Mouse (Mus musculus) forebrain, embryonic 13.5 days (tissue): ENCODE data around the gene Yipf3. TPM values are rescaled to one million over a fixed set of nuclear protein-coding genes. Genes with fewer than 3 reads are reported as not detected.

Experiments
- ATAC-seq: fragments of 200-750 bp; cut with Nextera tagmentation; 2 replicates; pipeline ENCODE4 v1.8.0; 2017
- H3K27ac ChIP-seq: fragments of 300-500 bp; sonication (generic); 2 replicates; pipeline ENCODE4 v1.5.1; 2015; ENCODE audit warnings: inconsistent platforms, mild to moderate bottlenecking, moderate library complexity
- H3K27me3 ChIP-seq: fragments of 300-500 bp; sonication (generic); 2 replicates; pipeline ENCODE4 v1.6.1; 2015; ENCODE audit warnings: mild to moderate bottlenecking, inconsistent platforms
- H3K36me3 ChIP-seq: fragments of 300-500 bp; sonication (generic); 2 replicates; pipeline ENCODE4 v1.6.1; 2015; ENCODE audit warnings: mild to moderate bottlenecking, inconsistent platforms; ENCODE audit not compliant: poor library complexity, severe bottlenecking
- H3K4me1 ChIP-seq: fragments of 300-500 bp; sonication (generic); 2 replicates; pipeline ENCODE4 v1.6.1; 2015; ENCODE audit warnings: inconsistent platforms
- H3K4me2 ChIP-seq: fragments of 300-500 bp; sonication (generic); 2 replicates; pipeline ENCODE4 v1.6.1; 2015; ENCODE audit warnings: inconsistent platforms, mild to moderate bottlenecking, moderate library complexity
- H3K4me3 ChIP-seq: fragments of 300-500 bp; sonication (generic); 2 replicates; pipeline ENCODE4 v1.5.1; 2015; ENCODE audit warnings: mild to moderate bottlenecking, inconsistent platforms
- H3K9ac ChIP-seq: fragments of 300-500 bp; sonication (generic); 2 replicates; pipeline ENCODE4 v1.6.1; 2015; ENCODE audit warnings: mild to moderate bottlenecking, inconsistent platforms
- H3K9me3 ChIP-seq: fragments of 300-500 bp; sonication (generic); replicated peaks from 2 replicates; pipeline ENCODE4 v1.6.1; 2016; ENCODE audit warnings: inconsistent platforms
- WGBS: fragments of 180-500 bp; shearing (Covaris S2); methylation state at CpG from one replicate; pipeline ENCODE4 v1.1.7; 2015; 5-methylcytosine and 5-hydroxymethylcytosine counted together
- polyA plus RNA-seq: library from polyadenylated mRNA; unstranded; fragments of >200 nt; fragmentation: Nextera tagmentation; extraction: Ambion mirVana; gene quantifications from 2 replicates; pipeline ENCODE4 v1.2.1, GENCODE M21; 2015

Yipf3 gene
- polyA plus RNA-seq, 1 experiment from 2014 or later: 80.3 TPM

DNA sequence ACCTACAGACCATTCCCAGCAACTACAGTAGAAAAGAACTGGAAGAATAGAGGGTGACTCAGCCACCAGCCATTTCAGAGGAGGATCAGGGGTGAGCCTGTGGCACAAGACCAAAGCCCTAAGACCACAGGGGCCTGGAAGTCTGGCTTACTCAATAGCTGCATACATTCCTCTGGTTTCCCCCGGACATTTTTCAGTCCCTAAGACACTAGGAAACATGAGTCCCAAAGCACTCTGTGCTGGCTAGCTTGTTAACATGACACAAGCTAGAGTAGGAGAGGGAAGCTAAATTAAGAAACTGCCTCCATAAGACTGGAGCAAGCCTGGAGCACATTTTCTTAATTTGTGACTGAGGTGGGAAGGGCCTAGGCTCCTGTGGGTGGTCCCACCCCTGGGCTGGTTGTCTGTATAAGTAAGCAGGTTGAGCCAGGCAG is 25.9 kb downstream of the Yipf3 start:
- no peak for ATAC-seq
- 73% methylated on average over 1 of the region's 1 CpGs for WGBS
- H3K9ac ChIP-seq: no peak overlapping the region
- peaks cover 56% of the 10 kb centered on the region for H3K36me3 ChIP-seq
- 0 out of 2 replicates have a peak overlapping the region, but pooled peaks have one; percentile 35 for H3K27ac ChIP-seq
- H3K27me3 ChIP-seq: no peaks in the 10 kb centered on the region
- H3K9me3 ChIP-seq: no peaks in the 10 kb centered on the region
- H3K4me1 ChIP-seq: no peaks in the 10 kb centered on the region
- H3K4me2 ChIP-seq: no peak overlapping the region
- no peak overlapping the region for H3K4me3 ChIP-seq

- WGBS: 82% methylated on average over 6 of the region's 6 CpGs
Measured at GRCm38 (mm10) chr17:46274465-46274864, 26.6 kb downstream of the Yipf3 start.

GRCm38 (mm10) chr17:46275034-46275433 is 27.2 kb downstream of the Yipf3 start:
- no peak overlapping the region for H3K4me3 ChIP-seq
- WGBS: 88% methylated on average over 6 of the region's 6 CpGs
- no peak overlapping the region for H3K4me2 ChIP-seq
- no peaks in the 10 kb centered on the region for H3K4me1 ChIP-seq
- no peak overlapping the region for H3K27ac ChIP-seq
- H3K9ac ChIP-seq: no peak overlapping the region
- no peaks in the 10 kb centered on the region for H3K27me3 ChIP-seq
- H3K36me3 ChIP-seq: peaks cover 55% of the 10 kb centered on the region
- no peaks in the 10 kb centered on the region for H3K9me3 ChIP-seq
- no peak for ATAC-seq

More at GRCm38 (mm10) chr17:46274465-46274864, 26.6 kb downstream of the Yipf3 start:
- Histone ChIP-seq H3K4me3 (no peak overlapping the region), H3K4me2 (no peak overlapping the region), H3K36me3 (peaks cover 56% of the 10 kb centered on the region), H3K27ac (no peak overlapping the region), H3K9me3 (no peaks in the 10 kb centered on the region), H3K4me1 (no peaks in the 10 kb centered on the region), H3K27me3 (no peaks in the 10 kb centered on the region), H3K9ac (peak overlapping the region; percentile 26; the same call in 1 of the 2 replicates)
- ATAC-seq: no peak

GRCm38 (mm10) chr17:46275506-46275905 is 27.6 kb downstream of the Yipf3 start:
- Histone ChIP-seq H3K27me3 (no peaks in the 10 kb centered on the region), H3K4me3 (no peak overlapping the region), H3K4me1 (no peaks in the 10 kb centered on the region), H3K9me3 (no peaks in the 10 kb centered on the region), H3K27ac (no peak overlapping the region), H3K4me2 (no peak overlapping the region), H3K9ac (no peak overlapping the region), H3K36me3 (peaks cover 53% of the 10 kb centered on the region)
- 92% methylated on average over 10 of the region's 10 CpGs for WGBS
- ATAC-seq: no peak

DNA sequence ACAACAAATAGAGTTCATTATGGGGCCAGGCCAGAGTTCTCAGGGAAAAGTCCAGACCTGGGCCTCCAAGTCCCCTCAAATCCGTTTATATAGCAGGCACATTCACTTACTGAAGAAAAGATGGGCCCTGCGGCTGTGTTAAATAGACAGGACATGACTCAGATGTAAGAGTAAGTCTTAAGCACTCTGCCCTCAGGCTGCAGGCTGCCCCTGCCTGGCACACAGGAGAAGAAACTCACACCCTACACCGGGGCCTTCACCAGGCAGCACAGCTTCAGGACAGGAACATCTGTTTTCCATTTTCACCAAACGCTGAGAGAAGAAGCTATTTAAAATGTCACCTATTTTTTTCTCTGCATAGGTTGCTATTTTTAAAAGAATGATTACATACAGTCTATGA is 29.7 kb downstream of the Yipf3 start:
- 79% methylated on average over 4 of the region's 4 CpGs for WGBS
- Histone ChIP-seq H3K4me3 (no peak overlapping the region), H3K27ac (no peak overlapping the region), H3K27me3 (no peaks in the 10 kb centered on the region), H3K4me1 (peaks cover 14% of the 10 kb centered on the region), H3K4me2 (no peak overlapping the region), H3K36me3 (peaks cover 35% of the 10 kb centered on the region), H3K9me3 (no peaks in the 10 kb centered on the region), H3K9ac (no peak overlapping the region)
- ATAC-seq: no peak

GRCm38 (mm10) chr17:46278011-46278765 is 30.3 kb downstream of the Yipf3 start:
- no peaks in the 10 kb centered on the region for H3K27me3 ChIP-seq
- no peaks in the 10 kb centered on the region for H3K9me3 ChIP-seq
- peaks cover 15% of the 10 kb centered on the region for H3K4me1 ChIP-seq
- 94% methylated on average over 12 of the region's 12 CpGs for WGBS
- no peak overlapping the region for H3K9ac ChIP-seq
- H3K36me3 ChIP-seq: peaks cover 32% of the 10 kb centered on the region
- no peak overlapping the region for H3K27ac ChIP-seq
- H3K4me3 ChIP-seq: no peak overlapping the region
- no peak overlapping the region for H3K4me2 ChIP-seq
- ATAC-seq: no peak

DNA sequence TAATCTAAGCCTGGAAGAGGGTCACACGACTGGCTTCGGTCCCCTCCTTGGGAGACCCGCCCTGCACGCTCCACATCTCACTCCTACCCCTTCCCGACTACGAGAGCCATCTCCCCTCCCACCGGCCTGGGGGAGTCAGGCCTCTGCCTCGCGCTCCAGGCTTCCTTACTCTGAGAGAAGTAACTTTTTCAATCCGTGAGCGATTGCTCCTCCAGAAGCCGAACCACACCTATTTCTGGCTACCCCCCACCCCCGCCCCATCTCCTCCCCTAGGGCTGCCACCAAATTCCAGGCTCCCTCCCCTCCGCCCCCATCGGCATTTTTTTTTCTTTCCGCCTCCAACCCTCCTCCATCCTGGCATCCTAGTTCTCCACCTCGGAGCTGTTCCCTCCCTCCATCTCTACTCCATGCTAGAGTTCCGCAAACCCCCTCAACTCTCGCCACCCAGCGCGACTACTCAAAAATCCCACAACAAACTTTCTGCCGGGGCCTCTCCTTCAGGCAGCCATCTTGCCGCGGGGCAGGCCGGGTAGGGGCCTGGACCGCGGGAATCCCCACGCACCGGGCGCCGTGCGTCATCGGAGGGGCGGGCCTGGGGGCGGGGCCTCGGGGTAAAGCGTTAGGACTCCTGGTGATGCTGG is 34.7 kb downstream of the Yipf3 start, which contains the start of gene Tjap1:
Gene Tjap1 (minus strand): TSS at position 544 of the 641 bp plus-strand sequence.
- Histone ChIP-seq H3K36me3 (peaks cover 24% of the 10 kb centered on the region), H3K9ac (peak within 1 kb of the TSS; percentile 87), H3K4me1 (peaks cover 21% of the 10 kb centered on the region), H3K9me3 (no peaks in the 10 kb centered on the region), H3K4me3 (peak within 1 kb of the TSS; percentile 75), H3K4me2 (peak within 1 kb of the TSS; percentile 99), H3K27ac (peak within 1 kb of the TSS; percentile 69; the same call in 1 of the 2 replicates), H3K27me3 (no peaks in the 10 kb centered on the region)
- peak; percentile 99 for ATAC-seq
- WGBS: under 1% methylated on average over 37 of the region's 37 CpGs

DNA sequence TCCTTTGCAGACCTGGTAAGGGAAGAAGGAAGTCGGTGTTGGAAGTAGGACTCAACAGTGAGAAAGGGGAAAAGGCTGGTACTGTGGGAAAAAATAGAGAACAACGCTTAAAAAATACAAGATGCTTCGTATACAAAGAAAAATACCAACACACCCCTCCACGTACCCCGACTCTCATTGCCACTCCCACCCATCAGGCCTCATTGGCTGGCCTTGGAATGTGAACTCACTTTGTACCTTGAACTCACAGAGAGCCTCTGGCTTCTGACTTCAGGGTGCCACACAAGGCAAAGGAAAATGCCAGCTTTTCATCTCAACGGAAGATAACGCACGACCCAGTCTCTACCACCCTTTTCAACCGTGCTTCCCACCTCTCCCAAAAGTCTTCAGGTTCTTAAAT is 35.3 kb downstream of the Yipf3 start:
- Histone ChIP-seq H3K4me1 (peaks cover 25% of the 10 kb centered on the region), H3K27ac (no peak overlapping the region), H3K4me2 (peak overlapping the region; percentile 99), H3K9ac (no peak overlapping the region; the same call in 1 of the 2 replicates), H3K27me3 (no peaks in the 10 kb centered on the region), H3K9me3 (no peaks in the 10 kb centered on the region), H3K36me3 (peaks cover 21% of the 10 kb centered on the region; the same call in 1 of the 2 replicates), H3K4me3 (peak overlapping the region; percentile 75)
- WGBS: 23% methylated on average over 9 of the region's 9 CpGs
- no peak; the same call in 1 of the 2 replicates for ATAC-seq

GRCm38 (mm10) chr17:46283911-46284310 is 36.0 kb downstream of the Yipf3 start:
- H3K9ac ChIP-seq: no peak overlapping the region
- H3K4me2 ChIP-seq: no peak overlapping the region
- H3K36me3 ChIP-seq: peaks cover 13% of the 10 kb centered on the region; the same call in 1 of the 2 replicates
- peaks cover 25% of the 10 kb centered on the region for H3K4me1 ChIP-seq
- ATAC-seq: no peak
- WGBS: 86% methylated on average over 8 of the region's 8 CpGs
- H3K27me3 ChIP-seq: no peaks in the 10 kb centered on the region
- H3K4me3 ChIP-seq: no peak overlapping the region
- no peak overlapping the region for H3K27ac ChIP-seq
- H3K9me3 ChIP-seq: no peaks in the 10 kb centered on the region

DNA sequence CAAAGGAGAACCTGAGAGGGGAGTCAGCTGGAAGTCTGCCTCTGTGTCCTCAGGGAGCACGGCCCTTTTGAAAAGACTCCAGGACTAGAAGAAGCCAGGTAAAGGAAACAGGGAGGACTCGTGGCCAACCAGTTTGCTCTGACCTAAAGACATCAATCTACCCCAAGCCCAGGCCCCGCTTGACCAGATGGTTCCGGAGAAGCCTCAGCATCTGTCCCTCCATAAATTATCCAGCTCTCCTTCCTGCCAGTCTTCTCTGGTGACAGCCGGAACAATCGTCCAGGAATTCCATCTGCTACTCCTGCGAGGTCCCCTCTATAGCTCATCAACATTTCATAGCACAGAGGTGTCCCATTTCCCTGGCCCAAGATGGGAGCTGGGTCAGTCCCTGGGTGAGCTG is 36.8 kb downstream of the Yipf3 start:
- H3K4me2 ChIP-seq: no peak overlapping the region
- H3K27ac ChIP-seq: no peak overlapping the region
- H3K9me3 ChIP-seq: no peaks in the 10 kb centered on the region
- 0 out of 2 replicates have a peak, but pooled peaks cover 4% of the 10 kb centered on the region for H3K27me3 ChIP-seq
- 63% methylated on average over 7 of the region's 7 CpGs for WGBS
- H3K4me1 ChIP-seq: peaks cover 25% of the 10 kb centered on the region
- 0 out of 2 replicates have a peak overlapping the region, but pooled peaks have one; percentile 16 for H3K9ac ChIP-seq
- H3K4me3 ChIP-seq: no peak overlapping the region
- no peak for ATAC-seq
- H3K36me3 ChIP-seq: peaks cover 7% of the 10 kb centered on the region; the same call in 1 of the 2 replicates

- 77% methylated on average over 6 of the region's 6 CpGs for WGBS
- H3K4me1 ChIP-seq: peaks cover 25% of the 10 kb centered on the region
- no peaks in the 10 kb centered on the region for H3K9me3 ChIP-seq
- no peak overlapping the region for H3K4me2 ChIP-seq
- H3K27ac ChIP-seq: no peak overlapping the region
- no peak for ATAC-seq
- H3K9ac ChIP-seq: no peak overlapping the region
- H3K4me3 ChIP-seq: no peak overlapping the region
- H3K27me3 ChIP-seq: 0 out of 2 replicates have a peak, but pooled peaks cover 6% of the 10 kb centered on the region
- H3K36me3 ChIP-seq: no peaks in the 10 kb centered on the region
Measured at GRCm38 (mm10) chr17:46285407-46285806, 37.5 kb downstream of the Yipf3 start.

- H3K4me2 ChIP-seq: no peak overlapping the region
- H3K36me3 ChIP-seq: no peaks in the 10 kb centered on the region
- WGBS: 53% methylated on average over 5 of the region's 11 CpGs
- peaks cover 11% of the 10 kb centered on the region for H3K4me1 ChIP-seq
- H3K27ac ChIP-seq: no peak overlapping the region
- H3K4me3 ChIP-seq: no peak overlapping the region
- no peak for ATAC-seq
- H3K9me3 ChIP-seq: no peaks in the 10 kb centered on the region
- 0 out of 2 replicates have a peak overlapping the region, but pooled peaks have one; percentile 6 for H3K9ac ChIP-seq
- 0 out of 2 replicates have a peak, but pooled peaks cover 12% of the 10 kb centered on the region for H3K27me3 ChIP-seq
Measured at GRCm38 (mm10) chr17:46287678-46288095, 39.8 kb downstream of the Yipf3 start.
